Mouse (Mus musculus) kidney, postnatal 0 days (tissue): ENCODE data around the gene Bin2. TPM values are rescaled to one million over a fixed set of nuclear protein-coding genes. Genes with fewer than 3 reads are reported as not detected.

Experiments
- ATAC-seq: fragments of 200-750 bp; cut with Nextera tagmentation; replicated peaks from 2 replicates; pipeline ENCODE4 v1.8.0; 2017; ENCODE audit warnings: low read depth, moderate number of reproducible peaks, moderate TSS enrichment, moderate library complexity; ENCODE audit not compliant: low FRiP score
- DNase-seq: peaks from one replicate; pipeline ENCODE4 v3.0.0-alpha.2; 2016; ENCODE audit warnings: low spot score
- H3K27ac ChIP-seq: fragments of 300-500 bp; sonication (generic); 2 replicates; pipeline ENCODE4 v1.5.1; 2014; ENCODE audit warnings: mild to moderate bottlenecking
- H3K27me3 ChIP-seq: fragments of 300-500 bp; sonication (generic); 2 replicates; pipeline ENCODE4 v1.6.1; 2014; ENCODE audit warnings: low read length, mixed read lengths; ENCODE audit not compliant: insufficient read depth
- H3K36me3 ChIP-seq: fragments of 300-500 bp; sonication (generic); 2 replicates; pipeline ENCODE4 v1.6.1; 2014; ENCODE audit warnings: low read length, mixed read lengths; ENCODE audit not compliant: insufficient read depth
- H3K4me1 ChIP-seq: fragments of 300-500 bp; sonication (generic); replicated peaks from 2 replicates; pipeline ENCODE4 v1.6.1; 2014; ENCODE audit warnings: antibody characterized with exemption, low read length, mixed read lengths; ENCODE audit not compliant: insufficient read depth
- H3K4me2 ChIP-seq: fragments of 300-500 bp; sonication (generic); 2 replicates; pipeline ENCODE4 v1.6.1; 2014; ENCODE audit warnings: mild to moderate bottlenecking, low read length, moderate library complexity, mixed read lengths
- H3K4me3 ChIP-seq: fragments of 300-500 bp; sonication (generic); replicated peaks from 2 replicates; pipeline ENCODE4 v1.5.1; 2014; ENCODE audit warnings: low read depth, low read length
- H3K9ac ChIP-seq: fragments of 300-500 bp; sonication (generic); 2 replicates; pipeline ENCODE4 v1.6.1; 2014; ENCODE audit warnings: low read depth, low read length
- H3K9me3 ChIP-seq: fragments of 300-500 bp; sonication (generic); replicated peaks from 2 replicates; pipeline ENCODE4 v1.6.1; 2016; ENCODE audit warnings: low read length, inconsistent platforms, mixed read lengths
- CTCF ChIP-seq: IDR thresholded peaks from 2 replicates; pipeline ENCODE4 v1.5.1; 2016; ENCODE audit warnings: antibody characterized with exemption, low read depth, mild to moderate bottlenecking, moderate library complexity
- WGBS: fragments of 180-500 bp; shearing (Covaris S2); extraction: QIAGEN DNeasy Blood & Tissue Kit; methylation state at CpG from one replicate; pipeline ENCODE4 v1.1.7; 2014; 5-methylcytosine and 5-hydroxymethylcytosine counted together
- polyA plus RNA-seq: library from polyadenylated mRNA; unstranded; fragments of >200 nt; fragmentation: Nextera tagmentation; extraction: Ambion mirVana; gene quantifications from 2 replicates; pipeline ENCODE4 v1.2.1, GENCODE M21; 2015

The Bin2 gene
- polyA plus RNA-seq, 1 experiment from 2014 or later, result 0.93 TPM

DNA sequence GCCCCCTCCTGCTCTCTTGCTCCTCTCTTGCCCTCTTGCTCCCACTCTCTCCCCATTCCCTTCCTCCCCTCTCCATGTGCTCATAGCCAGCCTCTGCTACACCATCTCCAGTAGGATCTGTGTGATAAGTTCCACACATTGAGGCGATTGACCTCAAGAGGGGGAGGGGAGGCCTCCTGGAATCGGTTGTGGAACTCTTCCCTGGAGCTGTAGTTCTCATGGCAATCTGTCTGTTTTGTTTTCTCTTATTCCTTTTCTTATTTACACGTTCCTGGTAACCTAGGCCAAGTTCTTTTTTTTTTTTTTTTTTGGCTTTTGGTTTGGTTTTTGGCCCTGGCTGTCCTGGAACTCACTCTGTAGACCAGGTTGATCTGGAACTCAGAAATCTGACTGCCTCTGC is 67.7 kb downstream of the Bin2 start:
- WGBS, result 38% methylated on average over 3 of the region's 3 CpGs
- no peak overlapping the region for H3K9ac ChIP-seq

DNA sequence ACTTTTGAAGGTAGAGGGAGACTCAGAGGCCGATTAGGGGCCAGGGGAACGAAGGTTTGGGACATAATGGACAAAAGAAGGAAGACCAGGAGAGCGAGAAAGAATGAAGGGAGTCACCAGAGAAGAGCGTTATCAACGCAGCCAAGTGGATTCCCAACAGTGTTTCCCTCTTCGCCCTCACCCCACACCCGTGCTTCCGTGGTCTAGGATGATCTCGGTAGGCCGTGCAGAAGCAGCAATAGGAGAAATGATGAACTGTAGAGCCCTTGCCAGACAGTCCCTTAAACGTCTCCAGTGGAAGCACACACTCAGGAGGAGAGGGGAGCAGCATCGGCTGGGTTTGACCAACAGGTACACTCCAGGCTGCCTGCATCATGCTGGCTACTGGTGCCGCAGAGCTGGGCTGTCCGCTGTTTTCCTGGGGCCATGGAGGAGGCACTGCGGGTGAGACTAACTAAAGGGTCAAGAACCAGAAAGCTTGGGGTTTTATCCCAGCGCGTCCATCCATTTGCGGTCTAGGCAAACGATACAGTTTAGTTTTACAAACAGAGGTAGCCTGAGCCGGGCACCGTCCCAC is 68.6 kb downstream of the Bin2 start:
- H3K27me3 ChIP-seq, result no peaks in the 10 kb centered on the region
- DNase-seq (no peak), ATAC-seq (no peak)
- peak overlapping the region; percentile 93 for H3K27ac ChIP-seq
- 26% methylated on average over 21 of the region's 21 CpGs for WGBS
- no peak for TF ChIP-seq CTCF
- peaks cover 17% of the 10 kb centered on the region; the same call in 1 of the 2 replicates for H3K4me1 ChIP-seq
- no peaks in the 10 kb centered on the region for H3K36me3 ChIP-seq
- H3K9ac ChIP-seq, result peak overlapping the region; percentile 92; the same call in 1 of the 2 replicates
- no peaks in the 10 kb centered on the region for H3K9me3 ChIP-seq
- peak overlapping the region; percentile 96 for H3K4me3 ChIP-seq
- H3K4me2 ChIP-seq, result peak overlapping the region; percentile 89

More for the DNA sequence above, 67.7 kb downstream of the Bin2 start:
- H3K36me3 ChIP-seq, result no peaks in the 10 kb centered on the region
- TF ChIP-seq CTCF, result no peak
- peak overlapping the region; percentile 44; the same call in 1 of the 2 replicates for H3K27ac ChIP-seq
- no peak overlapping the region for H3K4me2 ChIP-seq
- DNase-seq (no peak), ATAC-seq (no peak)
- no peaks in the 10 kb centered on the region for H3K27me3 ChIP-seq
- H3K4me1 ChIP-seq, result peaks cover 17% of the 10 kb centered on the region; the same call in 1 of the 2 replicates
- H3K9me3 ChIP-seq, result no peaks in the 10 kb centered on the region
- no peak overlapping the region for H3K4me3 ChIP-seq

DNA sequence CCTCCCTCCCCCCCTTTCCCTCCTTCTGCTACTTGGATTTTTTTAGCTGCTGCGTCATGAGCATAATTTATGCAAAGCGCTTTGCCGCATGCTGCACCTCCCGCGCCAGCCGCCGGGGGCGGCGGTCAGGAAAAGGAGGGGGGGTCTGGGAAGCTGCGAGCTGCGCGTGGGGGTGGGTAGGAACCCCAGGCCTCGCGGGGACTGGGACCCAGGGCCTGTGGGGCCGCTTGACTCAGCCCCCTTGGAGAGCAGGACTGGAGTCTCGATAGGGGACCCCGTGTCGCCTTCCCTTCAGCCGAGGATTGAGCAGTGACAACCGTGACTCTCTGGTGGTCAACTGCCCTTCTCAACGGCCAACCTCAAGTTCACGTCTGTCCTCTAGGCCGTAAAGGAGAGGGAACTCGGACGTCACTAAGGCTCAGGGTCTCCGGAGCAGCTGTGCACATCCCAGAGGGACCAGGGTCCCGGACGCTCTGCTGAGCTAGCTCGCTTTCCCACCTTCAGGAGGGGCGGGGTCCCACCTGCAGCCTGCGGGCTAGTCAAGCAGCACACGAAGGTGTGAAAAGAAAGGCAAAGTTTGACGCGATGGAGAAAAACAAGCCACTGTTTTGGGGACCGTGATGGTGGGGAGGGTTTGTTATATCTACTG is 69.2 kb downstream of the Bin2 start:
- DNase-seq (peak; percentile 88), ATAC-seq (peak; percentile 71)
- peak overlapping the region; percentile 92 for H3K9ac ChIP-seq
- peak overlapping the region; percentile 93 for H3K27ac ChIP-seq
- H3K4me3 ChIP-seq, result peak overlapping the region; percentile 96
- peak overlapping the region; percentile 89 for H3K4me2 ChIP-seq
- peak; percentile 60 for TF ChIP-seq CTCF
- peaks cover 17% of the 10 kb centered on the region; the same call in 1 of the 2 replicates for H3K4me1 ChIP-seq
- under 1% methylated on average over 34 of the region's 35 CpGs for WGBS
- no peaks in the 10 kb centered on the region for H3K9me3 ChIP-seq
- H3K27me3 ChIP-seq, result no peaks in the 10 kb centered on the region
- no peaks in the 10 kb centered on the region for H3K36me3 ChIP-seq

DNA sequence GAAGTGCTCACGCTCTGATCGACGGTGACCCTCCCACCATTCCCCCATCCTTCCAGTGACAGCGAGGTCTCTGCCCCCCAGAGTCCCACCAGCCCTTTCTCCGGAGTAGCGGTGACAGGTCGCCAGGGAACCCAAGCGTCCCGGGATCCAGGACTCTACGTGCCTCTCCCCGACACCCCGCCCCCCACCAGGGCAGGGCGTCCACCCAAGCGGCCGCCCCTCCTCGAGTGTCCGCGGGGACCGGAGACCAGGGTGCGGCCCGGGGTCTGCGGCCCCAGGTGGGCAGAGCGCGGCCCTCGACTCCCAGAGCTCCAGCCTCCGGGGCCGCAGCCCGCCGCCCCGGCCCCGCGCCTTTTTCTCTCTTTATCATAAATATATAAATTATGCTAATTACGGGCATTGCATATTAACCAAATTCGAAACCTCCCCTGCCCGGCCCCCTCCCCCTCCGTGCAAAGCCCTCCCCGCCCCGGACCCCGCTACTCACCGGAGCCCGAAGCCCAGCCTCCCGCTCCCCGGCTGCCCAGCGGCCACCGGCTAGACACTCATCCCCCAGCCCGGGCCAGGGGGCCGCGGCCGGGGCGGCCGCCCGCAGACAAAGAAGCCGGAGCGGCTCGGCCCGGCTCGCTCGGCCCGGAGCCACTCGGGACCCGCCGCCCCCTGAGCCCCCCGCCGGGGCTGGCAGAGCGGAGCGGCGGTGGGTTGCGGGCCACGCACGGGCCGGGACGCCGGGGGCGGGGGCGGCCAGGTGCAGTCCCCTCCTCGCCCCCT is 69.9 kb downstream of the Bin2 start, which contains the start of gene Pou6f1:
TSS of gene Pou6f1 (minus strand) at position 709 of the 771 bp plus-strand sequence.
- H3K4me1 ChIP-seq, result peaks cover 14% of the 10 kb centered on the region; the same call in 1 of the 2 replicates
- TF ChIP-seq CTCF, result no peak
- H3K27ac ChIP-seq, result peak within 1 kb of the TSS; percentile 93
- no peaks in the 10 kb centered on the region for H3K27me3 ChIP-seq
- H3K9me3 ChIP-seq, result no peaks in the 10 kb centered on the region
- peak; percentile 35 for DNase-seq
- peak within 1 kb of the TSS; percentile 89 for H3K4me2 ChIP-seq
- peak within 1 kb of the TSS; percentile 96 for H3K4me3 ChIP-seq
- under 1% methylated on average over 75 of the region's 76 CpGs for WGBS
- H3K9ac ChIP-seq, result peak within 1 kb of the TSS; percentile 92
- peak; percentile 60 for ATAC-seq
- no peaks in the 10 kb centered on the region for H3K36me3 ChIP-seq

DNA sequence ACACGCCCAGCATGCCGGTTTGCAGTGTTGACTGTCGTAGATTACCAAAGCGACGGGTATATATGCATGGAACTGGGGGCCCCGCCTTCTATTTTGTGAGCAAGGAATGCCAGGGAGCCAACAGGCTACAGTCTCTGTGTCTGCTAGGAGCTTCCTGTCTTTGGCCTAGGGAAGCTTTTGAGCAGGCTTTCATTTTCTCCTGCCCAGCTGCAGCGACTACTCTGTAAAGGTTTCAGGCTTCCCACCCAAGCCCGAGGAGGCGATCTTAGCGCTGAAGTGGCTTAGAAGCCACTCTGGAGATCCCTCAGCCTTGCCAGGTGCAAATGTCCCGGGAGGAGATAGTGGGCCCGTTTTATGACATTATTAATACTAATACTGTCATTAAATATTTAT is 70.5 kb downstream of the Bin2 start:
- Histone ChIP-seq H3K36me3 (no peaks in the 10 kb centered on the region), H3K9ac (peak overlapping the region; percentile 92), H3K4me1 (peaks cover 14% of the 10 kb centered on the region; the same call in 1 of the 2 replicates), H3K4me2 (peak overlapping the region; percentile 89), H3K4me3 (peak overlapping the region; percentile 96), H3K27ac (peak overlapping the region; percentile 93), H3K9me3 (no peaks in the 10 kb centered on the region), H3K27me3 (no peaks in the 10 kb centered on the region)
- WGBS, result 2% methylated on average over 12 of the region's 12 CpGs
- ATAC-seq, result no peak
- peak; percentile 73 for DNase-seq
- TF ChIP-seq CTCF, result no peak

DNA sequence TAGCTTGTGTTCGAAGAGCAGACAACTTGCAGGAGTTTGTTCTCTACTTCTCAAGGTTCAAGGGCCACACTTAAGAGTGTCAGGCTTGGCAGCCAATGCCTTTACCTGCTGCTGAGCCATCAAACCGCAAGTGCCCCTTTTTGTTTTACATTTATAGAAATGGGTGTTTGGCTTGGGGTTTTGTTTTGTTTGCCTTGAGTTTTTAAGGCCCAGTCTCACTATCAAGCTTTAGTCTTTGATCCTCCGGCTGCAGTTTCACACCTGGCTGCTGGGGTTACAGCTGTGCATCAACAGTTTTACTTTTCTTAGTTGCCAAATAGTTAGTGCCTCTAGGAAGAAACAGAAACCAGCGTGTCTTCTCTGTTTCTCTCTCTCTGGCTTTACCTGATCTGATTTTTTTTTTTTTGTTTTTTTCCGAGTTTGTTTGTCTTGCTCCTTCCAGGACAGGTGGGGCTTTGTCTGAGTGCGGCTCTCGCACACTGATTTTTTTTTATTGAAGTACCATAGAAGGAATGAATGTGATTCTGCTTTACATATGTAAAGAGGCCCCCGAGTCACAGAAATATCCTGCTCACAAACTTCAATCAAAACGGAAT is 71.0 kb downstream of the Bin2 start:
- peak overlapping the region; percentile 96 for H3K4me3 ChIP-seq
- H3K4me2 ChIP-seq, result peak overlapping the region; percentile 89
- H3K27ac ChIP-seq, result peak overlapping the region; percentile 93
- DNase-seq, result no peak
- H3K27me3 ChIP-seq, result no peaks in the 10 kb centered on the region
- H3K36me3 ChIP-seq, result no peaks in the 10 kb centered on the region
- H3K4me1 ChIP-seq, result peaks cover 14% of the 10 kb centered on the region; the same call in 1 of the 2 replicates
- 22% methylated on average over 9 of the region's 9 CpGs for WGBS
- no peaks in the 10 kb centered on the region for H3K9me3 ChIP-seq
- no peak for TF ChIP-seq CTCF
- peak overlapping the region; percentile 92; the same call in 1 of the 2 replicates for H3K9ac ChIP-seq
- ATAC-seq, result no peak
